Mouse (Mus musculus) liver, embryonic 12.5 days (tissue): ENCODE results near the gene Mx1. TPM values are rescaled to one million over a fixed set of nuclear protein-coding genes. Genes with fewer than 3 reads are reported as not detected.

ENCODE experiments used
- ATAC-seq: fragments of 200-750 bp; cut with Nextera tagmentation; 2 replicates; pipeline ENCODE4 v1.8.0; 2017; ENCODE audit warnings: moderate number of reproducible peaks, mild to moderate bottlenecking, moderate library complexity
- H3K27ac ChIP-seq: fragments of 300-500 bp; sonication (generic); 2 replicates; pipeline ENCODE4 v1.5.1; 2016; ENCODE audit warnings: mild to moderate bottlenecking
- H3K27me3 ChIP-seq: fragments of 300-500 bp; sonication (generic); replicated peaks from 2 replicates; pipeline ENCODE4 v1.6.1; 2016; ENCODE audit warnings: mild to moderate bottlenecking, moderate library complexity
- H3K36me3 ChIP-seq: fragments of 300-500 bp; sonication (generic); 2 replicates; pipeline ENCODE4 v1.6.1; 2016; ENCODE audit warnings: mild to moderate bottlenecking, moderate library complexity
- H3K4me1 ChIP-seq: fragments of 300-500 bp; sonication (generic); 2 replicates; pipeline ENCODE4 v1.6.1; 2016
- H3K4me2 ChIP-seq: fragments of 300-500 bp; sonication (generic); 2 replicates; pipeline ENCODE4 v1.6.1; 2016; ENCODE audit warnings: mild to moderate bottlenecking, moderate library complexity
- H3K4me3 ChIP-seq: fragments of 300-500 bp; sonication (generic); 2 replicates; pipeline ENCODE4 v1.5.1; 2016; ENCODE audit warnings: mild to moderate bottlenecking, moderate library complexity
- H3K9ac ChIP-seq: fragments of 300-500 bp; sonication (generic); 2 replicates; pipeline ENCODE4 v1.6.1; 2016; ENCODE audit warnings: mild to moderate bottlenecking, moderate library complexity
- H3K9me3 ChIP-seq: fragments of 300-500 bp; sonication (generic); replicated peaks from 2 replicates; pipeline ENCODE4 v1.6.1; 2016; ENCODE audit warnings: mild to moderate bottlenecking, moderate library complexity
- whole genome bisulfite sequencing: fragments of 180-500 bp; shearing (Covaris S2); methylation state at CpG from one replicate; pipeline ENCODE4 v1.1.7; 2016; ENCODE audit not compliant: insufficient replicate concordance; 5-methylcytosine and 5-hydroxymethylcytosine counted together
- polyA plus RNA-seq: library from polyadenylated mRNA; unstranded; fragments of >200 nt; fragmentation: Nextera tagmentation; extraction: Ambion mirVana; gene quantifications from 2 replicates; pipeline ENCODE4 v1.2.1, GENCODE M21; 2016

Mx1 gene
- polyA plus RNA-seq, 1 experiment from 2014 or later = 0.20 TPM

DNA sequence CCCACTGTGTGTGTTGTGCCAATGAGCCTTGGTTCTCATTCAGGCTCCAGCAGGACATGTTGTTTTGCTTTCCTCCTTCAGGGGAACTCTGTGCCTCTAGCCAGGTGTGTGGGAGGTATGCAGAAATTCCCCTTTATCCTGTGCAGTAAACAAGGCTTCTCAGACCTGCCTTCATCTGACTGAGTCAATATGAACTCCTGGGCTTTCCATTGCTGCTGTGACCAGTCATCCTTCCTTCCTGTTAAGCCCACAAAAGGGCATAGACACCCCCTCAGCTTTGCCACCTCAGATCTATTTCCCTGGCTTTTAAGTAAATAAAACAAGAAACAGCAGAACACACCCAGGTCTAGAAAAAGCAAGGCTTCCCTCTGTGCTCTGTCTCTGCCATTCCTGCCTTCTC, 61.0 kb downstream of the Mx1 start:
- Histone ChIP-seq H3K27ac (no peak overlapping the region), H3K36me3 (no peaks in the 10 kb centered on the region), H3K9me3 (no peaks in the 10 kb centered on the region), H3K4me3 (no peak overlapping the region), H3K4me1 (no peaks in the 10 kb centered on the region; the same call in 1 of the 2 replicates), H3K4me2 (no peak overlapping the region), H3K9ac (no peak overlapping the region), H3K27me3 (0 out of 2 replicates have a peak, but pooled peaks cover 4% of the 10 kb centered on the region)
- no peak for ATAC-seq

DNA sequence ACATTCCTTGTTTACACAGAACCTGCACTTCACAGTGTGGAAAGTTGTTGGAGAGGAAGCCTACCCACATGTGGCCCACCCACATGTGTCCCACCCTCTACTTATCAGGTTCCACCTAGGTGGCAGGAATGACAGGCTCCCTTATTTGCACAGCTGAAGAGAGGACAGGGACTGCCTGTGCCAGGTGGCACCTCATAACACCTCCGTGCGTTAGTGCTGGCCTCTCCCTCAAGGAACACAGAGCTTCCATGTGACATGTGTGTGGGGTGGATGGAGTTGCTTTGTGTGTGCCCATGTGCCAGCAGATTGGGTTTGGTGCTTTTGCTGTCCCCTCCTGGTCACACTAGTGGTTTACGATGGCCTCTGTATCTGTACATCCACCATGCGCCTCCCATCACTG, 62.7 kb downstream of the Mx1 start:
- ATAC-seq = no peak
- H3K4me3 ChIP-seq = no peak overlapping the region

DNA sequence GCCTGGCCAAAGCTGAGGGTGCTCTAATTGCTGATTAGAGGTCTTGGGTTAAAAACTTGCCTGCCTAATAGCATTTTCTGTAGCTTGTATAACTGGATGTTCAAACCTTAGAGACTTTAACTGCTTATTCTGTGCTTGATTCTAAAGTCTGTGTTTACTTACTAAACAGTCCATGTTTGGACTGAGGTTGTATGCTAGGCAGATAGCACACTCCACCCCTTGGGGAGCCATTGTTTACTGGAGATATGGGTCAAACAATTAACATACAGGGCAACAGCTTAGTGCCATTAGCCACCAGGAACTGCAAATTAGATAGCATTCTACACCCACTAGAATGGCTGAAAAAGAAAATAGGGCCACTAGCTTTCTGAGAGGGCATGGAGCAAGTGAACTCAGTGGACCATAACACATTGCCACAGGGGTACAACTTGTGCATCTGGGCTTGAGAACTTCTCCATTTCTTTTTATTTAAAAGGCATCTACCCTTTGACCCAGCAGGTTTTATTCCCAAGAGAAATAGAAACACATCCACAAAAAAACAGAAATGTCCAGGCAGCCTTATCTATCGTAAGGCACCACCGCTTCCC, 64.7 kb downstream of the Mx1 start:
- Histone ChIP-seq H3K4me1 (no peaks in the 10 kb centered on the region; the same call in 1 of the 2 replicates), H3K9me3 (no peaks in the 10 kb centered on the region), H3K27ac (no peak overlapping the region), H3K9ac (no peak overlapping the region), H3K36me3 (no peaks in the 10 kb centered on the region), H3K4me3 (no peak overlapping the region), H3K4me2 (no peak overlapping the region), H3K27me3 (0 out of 2 replicates have a peak, but pooled peaks cover 4% of the 10 kb centered on the region)
- ATAC-seq = no peak
- 62% methylated on average over 2 of the region's 2 CpGs for whole genome bisulfite sequencing

More for the DNA sequence above, 62.7 kb downstream of the Mx1 start:
- Histone ChIP-seq H3K27ac (no peak overlapping the region), H3K9ac (no peak overlapping the region), H3K27me3 (0 out of 2 replicates have a peak, but pooled peaks cover 4% of the 10 kb centered on the region), H3K4me2 (no peak overlapping the region), H3K4me1 (no peaks in the 10 kb centered on the region; the same call in 1 of the 2 replicates), H3K36me3 (no peaks in the 10 kb centered on the region), H3K9me3 (no peaks in the 10 kb centered on the region)
- 80% methylated on average over 4 of the region's 4 CpGs for WGBS

Other genes starting within 250 kb of the Mx1 start
- gene Bace2, start 106.2 kb downstream of the Mx1 start, polyA plus RNA-seq = 4.3 and 7.0 TPM in 2 replicates
- gene Fam3b, start 51.9 kb upstream of the Mx1 start, polyA plus RNA-seq = not detected in 2 replicates
- 2.0 and 2.4 TPM in 2 replicates for gene Tmprss2, start 148.3 kb upstream of the Mx1 start, polyA plus RNA-seq